Mouse (Mus musculus) adrenal gland, postnatal 10 days (tissue): ENCODE results near the gene Bnc2. TPM values are rescaled to one million over a fixed set of nuclear protein-coding genes. Genes with fewer than 3 reads are reported as not detected.

Experiments used
- DNase-seq: peaks from one replicate; pipeline ENCODE4 v3.0.0; 2021; ENCODE audit warnings: mixed read lengths
- total RNA-seq, 2 experiments: library from RNA; stranded (reverse); gene quantifications; 2 replicates each; pipeline ENCODE4 v1.2.3; 2021

The Bnc2 gene
- total RNA-seq, 2 experiments from 2014 or later = 8.2 to 9.7 TPM

DNA sequence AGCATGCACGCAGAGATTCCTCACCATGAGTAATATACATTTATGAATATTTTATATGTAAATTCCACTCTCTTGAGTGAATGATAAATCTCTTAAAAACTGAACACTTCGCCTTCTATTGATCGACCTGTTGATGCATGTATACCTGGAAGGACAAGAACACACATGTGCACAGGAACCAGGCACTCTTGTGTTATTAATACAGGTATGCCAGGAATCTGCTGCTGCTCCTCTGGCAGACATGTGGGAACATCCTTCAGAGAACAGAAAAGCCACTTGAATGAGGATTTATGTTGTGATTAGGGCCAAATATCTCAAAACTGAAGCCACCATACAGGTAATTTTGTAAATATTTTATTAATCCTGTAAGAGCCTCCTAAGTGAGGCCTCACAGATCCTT is 357.7 kb downstream of the Bnc2 start:
- no peak for DNase-seq

DNA sequence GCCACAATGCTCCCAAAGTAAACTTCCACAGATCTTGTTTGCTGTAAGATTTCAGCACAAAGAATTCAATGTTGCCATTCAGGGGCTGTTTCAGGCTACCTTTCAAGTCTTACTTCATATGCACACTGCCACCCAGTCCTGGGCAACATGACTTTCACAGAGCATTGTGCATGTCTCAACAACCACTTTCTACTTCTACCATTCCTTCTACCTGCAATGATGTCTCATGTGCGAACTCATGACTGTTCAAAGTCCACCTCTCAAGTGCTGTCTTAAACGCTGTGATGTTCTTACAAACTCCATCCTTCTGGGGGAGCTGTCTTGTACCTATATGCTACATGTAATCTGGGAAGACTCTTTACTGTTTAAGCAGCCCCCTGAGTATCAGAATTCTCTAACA is 363.7 kb downstream of the Bnc2 start:
- no peak for DNase-seq

DNA sequence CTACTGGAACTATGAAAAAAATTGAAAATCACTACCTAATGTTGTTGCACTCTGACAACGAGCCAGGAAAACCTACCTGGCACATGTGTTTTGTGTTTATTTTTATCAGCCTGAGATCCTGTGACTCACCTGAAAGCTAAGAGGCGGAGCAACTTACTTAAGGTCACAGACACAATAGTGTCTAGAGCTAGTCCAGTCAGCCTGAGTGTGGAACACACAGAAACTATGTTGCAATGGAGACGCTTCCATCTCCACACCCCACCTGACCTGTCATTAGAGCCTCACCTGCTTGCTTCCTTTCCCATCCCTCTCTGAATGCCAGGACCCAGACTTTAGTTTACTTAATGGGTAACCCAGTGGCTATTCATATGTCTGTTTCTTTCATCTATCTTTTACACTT is 364.2 kb downstream of the Bnc2 start:
- no peak for DNase-seq

DNA sequence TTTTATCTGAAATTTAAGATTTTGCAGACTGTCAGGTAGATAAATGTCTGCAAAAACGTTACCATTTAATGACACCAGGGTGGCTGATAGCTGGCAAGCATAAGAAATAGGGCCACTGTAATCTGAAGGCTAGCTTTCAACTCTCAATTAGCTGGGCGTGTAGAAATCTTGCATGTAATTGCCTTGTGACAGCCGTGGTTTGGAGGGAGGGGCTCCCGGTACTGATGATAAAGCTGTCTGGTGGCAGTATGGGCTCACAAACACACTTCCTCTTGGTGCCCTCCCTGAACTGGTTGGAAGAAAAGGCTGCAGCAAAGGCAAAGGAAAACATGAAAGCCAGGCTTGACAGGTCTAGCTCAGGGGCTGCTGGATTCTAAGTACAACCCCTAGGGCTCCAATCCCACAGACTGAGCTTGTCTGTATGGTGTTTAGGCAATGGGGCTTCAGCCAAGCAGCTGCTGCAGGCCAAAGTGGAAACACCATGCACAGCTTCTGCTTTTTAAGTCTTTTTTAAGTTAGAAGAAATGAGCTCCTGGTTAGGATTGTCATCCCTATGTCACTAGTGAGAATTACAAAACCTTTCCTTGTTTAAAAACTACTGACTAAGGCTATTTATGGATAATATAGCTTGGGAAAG is 366.7 kb downstream of the Bnc2 start:
- DNase-seq = no peak

DNA sequence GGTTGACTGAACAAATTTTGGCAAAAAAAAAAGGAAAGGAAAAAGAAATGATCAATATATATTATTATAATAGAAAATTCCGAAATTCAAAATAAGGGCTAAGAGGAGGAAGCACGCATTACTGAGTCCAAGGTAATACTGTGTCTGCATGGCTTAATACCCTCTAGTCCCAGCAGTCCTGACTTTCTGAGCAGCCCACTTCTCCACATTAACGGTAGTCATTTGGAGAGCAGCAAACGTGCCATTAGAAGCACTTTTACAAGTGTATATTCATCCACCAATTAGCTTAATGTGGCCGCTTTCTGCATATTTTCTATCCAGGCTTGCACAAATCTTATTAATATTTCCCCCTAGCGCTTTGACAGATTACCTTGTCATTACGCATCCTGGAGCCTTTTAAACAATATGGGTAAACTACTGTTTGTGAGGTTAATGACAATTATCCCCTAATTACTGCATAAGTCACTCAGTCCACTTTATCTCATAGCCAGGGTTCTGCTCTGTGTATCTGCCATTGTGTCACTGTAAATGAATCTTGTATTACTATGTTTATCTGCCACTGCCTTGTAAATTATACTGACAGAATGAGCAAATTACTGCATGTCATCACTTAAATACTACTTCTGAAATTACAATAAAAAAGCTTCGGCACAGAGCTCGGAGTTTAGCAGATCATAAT is 368.0 kb downstream of the Bnc2 start:
- DNase-seq = no peak

DNA sequence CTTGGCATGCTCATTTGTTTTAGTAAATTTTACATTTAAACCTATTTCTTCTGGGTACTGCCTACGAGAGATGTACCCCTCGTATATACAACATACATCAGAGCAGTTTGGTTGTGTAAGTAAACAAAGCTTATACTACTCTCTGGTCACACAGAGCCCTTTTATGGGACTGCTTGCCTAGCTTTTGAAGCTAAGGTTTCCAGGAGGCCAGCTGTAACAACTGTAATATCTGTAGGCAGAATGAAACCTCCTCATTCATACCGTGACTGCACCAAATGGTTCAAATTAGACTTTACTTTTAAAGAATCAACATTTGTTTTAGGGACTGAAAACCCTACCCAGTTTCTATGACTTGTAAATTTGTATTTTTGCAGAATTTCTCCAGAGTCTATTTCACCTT is 372.1 kb downstream of the Bnc2 start:
- no peak for DNase-seq

DNA sequence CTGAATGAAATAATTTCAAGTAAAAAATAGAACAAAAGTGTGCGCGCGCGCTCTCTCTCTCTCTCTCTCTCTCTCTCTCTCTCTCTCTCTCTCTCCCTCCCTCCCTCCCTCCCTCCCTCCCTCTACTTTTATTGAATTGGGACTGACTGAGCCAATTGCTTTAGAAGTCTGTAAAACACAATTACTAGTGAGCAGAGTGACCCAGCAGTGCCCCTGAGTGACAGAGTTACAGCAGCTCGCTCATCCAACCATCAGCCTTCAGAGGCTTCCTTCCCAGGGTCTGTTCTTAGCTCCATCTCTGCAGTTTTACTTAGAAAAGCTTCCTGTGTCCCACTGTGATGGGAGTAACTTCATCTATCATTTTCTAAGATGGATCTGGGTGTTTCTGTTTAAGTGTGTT is 389.9 kb downstream of the Bnc2 start:
- DNase-seq = no peak

DNA sequence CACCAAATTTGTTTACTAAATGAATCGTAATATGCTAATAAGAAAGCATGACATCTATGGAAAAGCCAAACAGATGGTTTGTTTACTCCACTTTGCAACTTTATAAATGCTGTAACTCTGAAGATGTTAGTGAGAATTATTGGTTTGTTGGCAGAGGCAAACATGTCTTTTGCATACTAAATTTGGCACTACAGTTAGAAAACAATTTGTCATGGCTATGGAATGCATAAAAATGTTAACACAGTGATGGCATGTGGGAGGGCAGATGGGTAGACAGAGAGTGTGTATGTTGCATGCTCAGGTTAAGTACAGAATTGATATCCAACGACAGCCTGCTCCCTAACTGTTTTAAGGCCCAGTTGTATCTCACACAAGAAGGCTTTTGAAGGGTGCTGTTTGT is 392.4 kb downstream of the Bnc2 start:
- DNase-seq = no peak

DNA sequence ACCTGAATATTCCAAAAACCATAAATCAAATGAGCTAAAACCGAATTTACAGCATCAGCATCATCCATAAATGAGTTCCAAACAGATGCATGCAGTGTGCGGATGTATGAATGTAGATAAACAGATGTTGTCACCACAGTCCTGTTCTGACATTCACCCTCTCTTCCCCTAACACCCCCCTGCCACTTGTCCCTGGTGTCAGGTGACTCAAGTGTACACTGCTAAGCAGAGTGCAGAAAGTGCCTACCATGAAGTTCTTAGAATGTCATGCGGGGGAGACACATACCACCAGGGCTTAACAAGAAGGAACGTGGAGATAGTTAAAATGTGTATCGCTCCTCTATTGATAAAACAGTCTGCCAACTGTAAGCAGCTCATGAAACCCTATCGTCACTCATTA is 396.9 kb downstream of the Bnc2 start:
- no peak for DNase-seq

DNA sequence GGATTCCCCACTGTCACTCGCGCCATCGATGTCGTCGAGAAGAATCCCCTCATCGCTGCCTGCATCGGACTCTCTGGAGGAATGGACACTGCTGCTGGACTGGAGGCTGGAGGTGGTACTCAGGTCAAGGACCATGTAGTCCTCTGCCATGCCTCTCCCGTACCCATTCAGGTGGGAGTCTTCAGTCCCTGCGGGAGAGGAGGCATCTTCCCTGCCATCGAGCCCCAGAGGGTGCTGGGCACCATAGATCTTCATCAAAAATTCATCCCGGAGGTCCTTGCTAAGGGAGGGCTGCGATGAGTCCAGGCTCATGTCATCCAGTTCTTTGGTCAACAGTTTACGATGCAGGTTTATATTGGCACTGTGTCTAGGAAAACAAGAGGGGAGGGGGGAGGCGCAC is 399.0 kb downstream of the Bnc2 start:
- no peak for DNase-seq

DNA sequence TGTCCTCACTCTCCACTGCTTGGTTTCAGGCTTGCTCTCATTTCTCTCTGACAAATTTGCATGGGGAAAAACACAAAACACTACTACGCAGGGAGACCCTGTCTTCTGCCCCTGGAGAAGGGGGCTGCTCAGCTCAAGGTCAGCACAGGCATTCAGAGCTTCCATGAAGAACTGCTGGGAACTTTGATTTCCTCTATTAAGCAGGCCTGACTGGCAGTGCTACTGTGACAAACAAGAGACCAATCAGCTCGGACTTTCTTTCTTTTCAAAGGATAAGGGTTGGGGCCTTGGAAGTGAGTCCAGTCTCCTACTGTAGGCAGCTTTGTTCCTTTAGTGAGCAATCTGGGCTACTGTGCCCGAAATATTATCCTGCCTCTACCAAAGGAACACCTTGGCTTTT is 400.9 kb downstream of the Bnc2 start:
- DNase-seq = no peak

DNA sequence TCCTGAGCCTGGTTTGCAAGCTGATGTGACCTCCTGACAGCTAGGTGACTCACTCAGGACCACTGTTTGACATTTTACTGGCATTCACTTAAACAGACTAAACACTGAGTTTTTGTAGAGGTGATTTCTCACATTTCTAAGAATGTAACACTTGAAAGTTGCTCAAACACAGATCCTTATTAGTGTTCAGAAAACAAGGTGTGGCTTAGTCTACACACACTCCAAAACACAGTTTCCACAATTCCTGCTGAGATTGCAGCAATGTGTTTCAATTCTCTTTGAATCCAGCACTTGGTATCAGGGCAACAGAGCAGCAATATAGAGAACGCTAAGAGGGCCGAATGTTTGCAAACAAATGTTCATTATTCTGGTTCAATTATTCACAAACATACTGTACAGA is 402.2 kb downstream of the Bnc2 start:
- DNase-seq = no peak

DNA sequence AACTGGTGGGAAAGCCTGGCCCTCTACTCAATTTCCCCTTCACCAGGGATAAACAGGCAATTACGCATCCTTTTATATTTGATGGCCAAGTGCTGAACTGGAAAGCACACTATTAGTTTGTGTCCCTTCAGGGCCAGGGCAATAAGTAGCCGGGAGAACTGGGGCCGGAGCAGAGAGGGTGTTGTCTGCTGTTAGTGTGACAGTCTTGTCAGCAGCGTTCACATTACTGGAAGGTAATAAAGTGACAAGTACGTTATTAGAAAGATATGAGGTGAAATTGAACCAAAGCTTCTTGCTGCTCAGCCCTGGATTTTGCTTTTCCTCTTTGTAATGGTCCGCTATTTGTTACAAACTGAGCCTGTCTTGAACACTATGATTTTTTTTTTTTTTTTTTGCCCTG is 405.2 kb downstream of the Bnc2 start:
- DNase-seq = no peak

DNA sequence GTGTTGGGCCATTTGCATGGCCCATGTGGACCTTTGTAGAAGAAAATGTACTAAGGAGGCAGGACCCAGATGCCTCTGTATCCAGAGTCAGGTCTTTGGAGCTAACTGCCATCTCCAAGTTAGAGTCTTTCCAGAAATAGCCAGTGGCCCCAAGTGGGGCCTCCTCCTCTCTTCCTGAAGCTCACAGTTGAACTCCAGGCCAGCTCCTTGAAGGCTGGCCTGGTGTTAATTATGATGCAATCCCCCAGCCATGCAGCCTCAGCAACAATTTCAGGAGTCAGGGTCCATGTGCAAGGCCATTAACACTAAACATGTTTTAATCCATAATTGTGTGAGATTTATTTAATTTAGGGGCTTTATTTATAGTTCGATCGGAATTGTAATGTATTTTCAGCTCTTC is 427.7 kb downstream of the Bnc2 start:
- DNase-seq = no peak

DNA sequence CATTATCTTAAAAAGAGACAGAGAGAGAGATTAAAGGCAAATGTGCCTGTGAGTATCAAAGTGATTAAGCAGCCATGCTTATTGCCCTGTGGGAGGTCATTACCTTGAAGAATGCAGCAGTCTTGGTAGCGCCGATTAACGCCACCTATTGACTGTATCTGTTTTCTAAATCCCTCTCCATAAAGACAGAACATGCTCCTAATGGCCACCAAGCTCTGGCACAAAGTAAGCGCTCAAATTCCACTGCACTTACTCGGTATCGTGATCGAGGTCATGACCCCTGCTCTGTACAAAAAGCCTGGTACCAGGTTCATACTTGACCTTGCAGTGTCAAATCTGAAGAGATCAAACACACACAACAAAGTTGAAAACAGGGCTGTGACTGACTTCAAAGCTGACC is 442.7 kb downstream of the Bnc2 start:
- peak; percentile 7 for DNase-seq

DNA sequence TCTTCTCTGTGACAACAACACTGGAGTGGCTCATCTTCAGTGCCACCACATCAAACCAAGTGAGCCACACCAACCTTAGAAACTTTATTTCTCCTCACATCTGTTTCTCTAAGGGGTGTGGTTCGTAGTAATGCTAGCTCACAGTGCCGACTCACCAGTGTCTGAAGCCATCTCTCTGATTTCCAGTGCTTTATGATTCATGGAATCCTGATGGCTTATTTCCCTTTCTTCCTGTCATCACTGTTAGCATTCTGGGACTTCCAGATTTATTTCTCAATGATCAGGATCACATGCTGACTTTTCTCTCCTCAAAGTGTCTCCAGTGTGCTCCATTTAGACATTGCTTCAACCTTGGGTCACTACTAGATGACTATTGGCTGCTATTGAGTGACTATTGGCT is 443.8 kb downstream of the Bnc2 start:
- DNase-seq = no peak

DNA sequence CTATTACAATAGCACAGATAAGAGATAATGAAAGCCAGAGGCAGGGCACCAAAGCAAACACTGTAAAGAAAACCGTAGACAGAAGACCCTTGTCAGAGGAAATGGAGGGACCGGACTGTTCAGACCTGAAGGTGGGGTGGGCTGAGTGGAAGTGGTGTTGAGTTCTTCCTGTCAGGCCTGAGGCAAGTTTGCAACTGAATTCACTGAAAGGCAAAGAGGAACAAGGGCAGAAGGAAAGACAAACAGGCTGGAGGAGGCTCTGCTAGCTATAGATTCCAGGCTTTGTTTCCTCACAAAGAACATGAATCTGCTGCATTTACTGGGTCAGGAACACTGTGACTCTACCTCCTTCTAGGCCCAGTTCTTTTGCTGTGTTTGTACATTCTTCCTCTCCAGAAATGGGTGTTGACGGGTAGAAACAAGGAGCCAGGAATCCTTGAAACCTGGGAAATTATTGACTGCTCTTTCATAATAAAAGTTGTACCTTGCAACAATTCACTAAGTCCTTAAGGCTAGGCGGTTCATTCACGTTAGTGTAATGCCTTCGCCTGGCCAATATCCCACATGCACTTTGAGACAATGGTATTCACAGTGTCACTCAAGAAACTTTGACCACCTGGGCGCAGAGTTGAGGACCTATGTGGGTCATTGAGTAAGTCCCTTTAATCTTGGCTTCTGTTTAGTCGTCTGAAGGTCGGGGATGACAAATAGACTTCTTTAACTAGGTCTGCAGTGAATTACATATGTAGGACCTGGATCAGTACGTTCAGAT is 445.7 kb downstream of the Bnc2 start:
- DNase-seq = no peak

DNA sequence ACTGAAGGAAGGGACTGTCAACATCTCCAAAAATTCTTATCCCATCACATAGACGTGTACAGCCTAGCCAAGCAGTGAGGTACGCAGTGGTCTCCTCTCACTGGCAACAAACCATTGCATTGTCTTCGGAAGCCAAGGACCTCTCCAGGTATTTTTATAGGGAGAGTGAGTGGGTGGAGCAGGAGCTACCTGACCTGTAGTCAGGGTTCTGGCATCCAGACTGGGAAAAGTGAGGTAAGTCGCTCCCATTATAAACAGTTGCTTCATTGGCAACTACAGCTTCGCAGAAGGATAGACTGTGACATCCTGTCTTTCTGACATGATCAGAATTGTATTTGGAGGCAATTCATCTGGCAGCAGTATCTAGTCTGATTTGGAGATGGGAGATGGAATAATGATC is 446.5 kb downstream of the Bnc2 start:
- no peak for DNase-seq

Other genes starting within 250 kb of the Bnc2 start
- gene Cntln, start 209.0 kb upstream of the Bnc2 start, total RNA-seq = 10 to 100 TPM; 13.6 to 15.9 TPM